Mouse (Mus musculus) intestine, embryonic 16.5 days (tissue): ENCODE results near the gene Zfp462. TPM values are rescaled to one million over a fixed set of nuclear protein-coding genes. Genes with fewer than 3 reads are reported as not detected.

Experiments used
- ATAC-seq: fragments of 200-750 bp; cut with Nextera tagmentation; 2 replicates; pipeline ENCODE4 v1.8.0; 2017; ENCODE audit warnings: moderate TSS enrichment, moderate library complexity
- H3K27ac ChIP-seq: fragments of 300-500 bp; sonication (generic); 2 replicates; pipeline ENCODE4 v1.5.1; 2014; ENCODE audit warnings: mild to moderate bottlenecking, low read length
- H3K27me3 ChIP-seq: fragments of 300-500 bp; sonication (generic); replicated peaks from 2 replicates; pipeline ENCODE4 v1.6.1; 2014; ENCODE audit warnings: low read length, control low read depth, mixed read lengths; ENCODE audit not compliant: control insufficient read depth, insufficient read depth
- H3K36me3 ChIP-seq: fragments of 300-500 bp; sonication (generic); 2 replicates; pipeline ENCODE4 v1.6.1; 2014; ENCODE audit warnings: low read length, control low read depth; ENCODE audit not compliant: control insufficient read depth, insufficient read depth
- H3K4me1 ChIP-seq: fragments of 300-500 bp; sonication (generic); 2 replicates; pipeline ENCODE4 v1.6.1; 2014; ENCODE audit warnings: low read length, control low read depth, mixed read lengths; ENCODE audit not compliant: control insufficient read depth, insufficient read depth
- H3K4me2 ChIP-seq: fragments of 300-500 bp; sonication (generic); 2 replicates; pipeline ENCODE4 v1.6.1; 2014; ENCODE audit warnings: low read depth, low read length, control low read depth
- H3K4me3 ChIP-seq: fragments of 300-500 bp; sonication (generic); 2 replicates; pipeline ENCODE4 v1.5.1; 2014; ENCODE audit warnings: mild to moderate bottlenecking, low read length
- H3K9ac ChIP-seq: fragments of 300-500 bp; sonication (generic); 2 replicates; pipeline ENCODE4 v1.6.1; 2014; ENCODE audit warnings: low read depth, low read length
- H3K9me3 ChIP-seq: fragments of 300-500 bp; sonication (generic); 2 replicates; pipeline ENCODE4 v1.6.1; 2016; ENCODE audit warnings: low read length, control low read depth; ENCODE audit not compliant: control insufficient read depth
- WGBS: fragments of 180-500 bp; shearing (Covaris S2); extraction: QIAGEN DNeasy Blood & Tissue Kit; methylation state at CpG from one replicate; pipeline ENCODE4 v1.1.7; 2014; 5-methylcytosine and 5-hydroxymethylcytosine counted together
- polyA plus RNA-seq: library from polyadenylated mRNA; unstranded; fragments of >200 nt; fragmentation: Nextera tagmentation; extraction: Ambion mirVana; gene quantifications from 2 replicates; pipeline ENCODE4 v1.2.1, GENCODE M21; 2015

Gene Zfp462
- polyA plus RNA-seq, 1 experiment from 2014 or later = 2.2 TPM

DNA sequence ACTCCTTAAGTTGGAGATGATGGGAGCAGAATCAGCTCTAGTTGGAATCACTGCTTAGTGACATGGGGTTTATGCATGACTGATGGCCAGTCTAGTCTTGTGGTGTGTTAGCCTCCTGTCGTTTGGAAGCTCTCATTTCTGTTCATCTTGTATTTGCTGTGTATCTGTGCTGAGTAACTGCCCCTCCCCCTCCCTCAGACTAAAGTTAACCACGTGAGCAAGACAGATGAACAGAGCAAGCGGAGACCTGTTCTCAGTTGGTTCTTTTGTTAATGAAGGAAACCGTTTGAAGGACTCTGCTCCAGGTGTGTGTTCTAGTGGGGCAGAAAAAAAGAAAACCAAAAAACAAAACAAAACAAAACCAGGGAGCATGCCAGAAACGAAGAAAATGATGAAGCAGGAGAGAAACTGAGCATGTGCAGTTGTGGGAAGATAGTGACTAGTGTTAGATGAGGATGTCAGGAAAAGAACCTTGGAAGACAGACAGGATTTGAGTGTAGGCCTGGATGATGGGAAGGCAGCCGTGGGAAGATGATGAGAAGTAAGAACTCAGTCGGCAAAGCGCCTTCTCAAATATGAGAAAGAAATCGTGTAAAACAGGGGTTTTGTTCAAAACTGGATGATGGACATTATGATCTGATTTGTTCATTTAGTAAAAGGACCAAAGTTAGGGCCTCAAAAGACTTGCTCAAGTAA lies 53.4 kb downstream of the Zfp462 start:
- peaks cover 5% of the 10 kb centered on the region; the same call in 1 of the 2 replicates for H3K4me1 ChIP-seq
- H3K27ac ChIP-seq = no peak overlapping the region
- no peak overlapping the region for H3K9ac ChIP-seq
- no peak overlapping the region for H3K4me3 ChIP-seq
- 80% methylated on average over 9 of the region's 9 CpGs for WGBS
- no peak for ATAC-seq
- H3K36me3 ChIP-seq = no peaks in the 10 kb centered on the region
- no peak overlapping the region for H3K4me2 ChIP-seq
- H3K9me3 ChIP-seq = no peaks in the 10 kb centered on the region
- H3K27me3 ChIP-seq = no peaks in the 10 kb centered on the region

DNA sequence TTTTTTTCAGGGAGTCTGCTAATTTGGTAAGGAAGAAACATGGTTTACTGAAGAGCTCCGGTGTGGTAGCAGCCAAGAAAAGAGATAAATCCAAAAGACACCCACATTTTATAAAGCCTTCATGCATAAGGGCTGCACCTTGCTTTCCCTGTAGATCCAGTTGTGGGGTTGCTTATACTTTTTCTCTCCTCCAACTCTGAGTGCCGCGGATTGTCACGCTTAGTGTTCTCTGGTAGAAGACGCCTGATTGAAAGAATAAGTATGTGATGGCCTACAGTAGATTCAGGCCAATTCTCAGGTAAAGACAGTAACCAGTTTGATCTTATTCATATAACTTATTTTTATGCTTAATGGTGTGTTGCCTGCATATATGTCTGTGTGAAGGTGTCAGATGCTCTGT lies 54.7 kb downstream of the Zfp462 start:
- 97% methylated on average over 5 of the region's 5 CpGs for WGBS
- H3K36me3 ChIP-seq = no peaks in the 10 kb centered on the region

DNA sequence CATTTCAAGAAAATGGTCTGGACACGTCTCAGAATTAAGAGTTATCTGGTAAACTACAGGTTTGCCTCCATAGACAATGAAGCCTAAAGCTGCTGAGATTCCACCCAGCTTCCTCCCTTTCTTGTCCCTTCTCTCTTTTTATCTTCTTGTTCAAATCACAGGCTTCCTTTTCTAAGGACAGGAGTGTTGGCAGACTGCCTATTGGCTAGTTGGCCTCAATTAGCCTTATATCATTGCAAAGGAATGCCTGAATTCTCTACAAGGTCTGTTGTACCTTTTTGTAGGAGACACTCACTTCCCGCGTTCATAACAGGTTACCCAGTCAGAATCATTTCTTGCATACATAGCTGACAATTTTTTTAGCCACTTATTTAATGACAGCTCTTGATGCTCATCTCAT lies 56.5 kb downstream of the Zfp462 start:
- no peak overlapping the region for H3K4me2 ChIP-seq
- no peak overlapping the region for H3K9ac ChIP-seq
- no peaks in the 10 kb centered on the region for H3K27me3 ChIP-seq
- H3K9me3 ChIP-seq = no peaks in the 10 kb centered on the region
- H3K4me1 ChIP-seq = peaks cover 22% of the 10 kb centered on the region
- H3K4me3 ChIP-seq = no peak overlapping the region
- no peak overlapping the region for H3K27ac ChIP-seq
- H3K36me3 ChIP-seq = no peaks in the 10 kb centered on the region
- no peak for ATAC-seq
- 70% methylated on average over 3 of the region's 3 CpGs for whole genome bisulfite sequencing

More for the DNA sequence above, 54.7 kb downstream of the Zfp462 start:
- Histone ChIP-seq H3K27ac (no peak overlapping the region), H3K4me1 (peaks cover 11% of the 10 kb centered on the region; the same call in 1 of the 2 replicates), H3K27me3 (no peaks in the 10 kb centered on the region), H3K9ac (no peak overlapping the region), H3K4me3 (no peak overlapping the region), H3K4me2 (no peak overlapping the region), H3K9me3 (no peaks in the 10 kb centered on the region)
- no peak for ATAC-seq

DNA sequence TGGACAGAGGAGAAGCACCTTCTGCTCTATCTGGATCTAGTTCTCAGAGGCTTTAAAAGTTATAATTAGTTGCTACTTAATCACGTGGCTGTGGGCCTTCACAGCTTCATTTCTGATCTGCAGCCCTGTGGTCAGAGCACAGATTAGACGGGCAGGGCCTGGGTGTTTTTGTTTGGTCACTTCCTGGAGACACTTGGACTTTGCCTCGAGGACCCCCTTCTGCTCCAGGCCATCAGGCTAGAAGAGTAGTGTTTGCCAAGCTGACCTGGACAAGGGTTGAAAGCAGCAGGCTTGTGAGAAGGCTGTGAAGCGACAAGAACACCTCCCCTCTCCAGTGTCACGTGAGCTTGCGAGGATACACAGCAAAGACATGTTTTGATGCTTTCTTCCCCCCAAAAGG lies 58.3 kb downstream of the Zfp462 start:
- peak; percentile 17; the same call in 1 of the 2 replicates for ATAC-seq
- no peak overlapping the region for H3K4me2 ChIP-seq
- WGBS = 52% methylated on average over 6 of the region's 6 CpGs

DNA sequence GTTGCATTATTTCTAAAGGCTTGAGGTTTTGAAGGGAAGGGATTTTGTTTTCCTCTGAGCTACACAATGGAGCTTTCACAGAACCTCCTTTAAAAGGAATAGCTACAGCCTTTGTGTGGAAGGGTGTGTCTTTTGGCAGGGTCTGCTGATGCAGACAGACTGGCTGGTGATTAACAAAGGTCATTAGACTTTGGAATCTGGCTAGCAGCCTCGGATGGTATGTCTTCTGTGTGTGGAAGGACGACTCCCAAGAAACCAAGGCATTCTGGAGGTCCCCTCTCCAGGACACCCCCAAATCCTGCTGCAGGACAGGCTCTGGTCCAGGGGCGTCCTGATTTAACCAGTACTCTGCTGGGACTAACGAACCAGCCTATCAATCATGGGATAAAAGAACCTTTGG lies 60.2 kb downstream of the Zfp462 start:
- peak overlapping the region; percentile 55 for H3K9ac ChIP-seq
- no peaks in the 10 kb centered on the region for H3K9me3 ChIP-seq
- peak overlapping the region; percentile 23; the same call in 1 of the 2 replicates for H3K4me3 ChIP-seq
- peak; percentile 91 for ATAC-seq
- H3K4me1 ChIP-seq = peaks cover 22% of the 10 kb centered on the region
- peaks cover 18% of the 10 kb centered on the region for H3K36me3 ChIP-seq
- WGBS = 10% methylated on average over 4 of the region's 4 CpGs
- H3K4me2 ChIP-seq = peak overlapping the region; percentile 55
- H3K27ac ChIP-seq = peak overlapping the region; percentile 94
- no peaks in the 10 kb centered on the region for H3K27me3 ChIP-seq

More for the DNA sequence above, 58.3 kb downstream of the Zfp462 start:
- H3K9me3 ChIP-seq = no peaks in the 10 kb centered on the region
- H3K36me3 ChIP-seq = peaks cover under 1% of the 10 kb centered on the region
- no peaks in the 10 kb centered on the region for H3K27me3 ChIP-seq
- H3K9ac ChIP-seq = no peak overlapping the region
- H3K27ac ChIP-seq = peak overlapping the region; percentile 14; the same call in 1 of the 2 replicates
- H3K4me1 ChIP-seq = peaks cover 22% of the 10 kb centered on the region
- H3K4me3 ChIP-seq = no peak overlapping the region

DNA sequence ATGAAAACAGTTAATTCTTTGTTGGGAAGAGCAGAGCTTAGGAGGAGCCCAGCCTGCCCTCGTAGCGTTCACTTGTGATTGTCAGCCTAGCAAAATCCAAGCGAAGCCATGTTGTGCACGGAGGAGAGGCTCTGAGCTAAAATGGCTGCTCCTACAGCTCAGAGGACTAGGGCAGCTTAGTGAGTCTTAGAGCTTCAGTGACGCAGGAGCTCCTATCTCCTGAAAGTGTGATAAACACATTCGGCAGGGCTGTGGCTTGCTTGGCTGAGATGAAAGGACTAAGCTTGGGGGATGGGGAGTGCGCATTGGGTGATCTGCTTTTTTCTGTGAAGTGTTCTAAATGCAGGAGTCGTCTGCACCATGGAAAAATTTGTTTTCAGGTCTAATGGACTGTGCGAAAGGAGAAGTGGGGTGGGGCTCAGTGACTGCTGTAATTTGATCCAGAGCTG lies 60.7 kb downstream of the Zfp462 start:
- Histone ChIP-seq H3K9me3 (no peaks in the 10 kb centered on the region), H3K4me2 (peak overlapping the region; percentile 55), H3K36me3 (peaks cover 20% of the 10 kb centered on the region), H3K4me1 (peaks cover 22% of the 10 kb centered on the region), H3K4me3 (peak overlapping the region; percentile 23), H3K27me3 (no peaks in the 10 kb centered on the region), H3K9ac (peak overlapping the region; percentile 55), H3K27ac (peak overlapping the region; percentile 94)
- 16% methylated on average over 9 of the region's 9 CpGs for WGBS
- ATAC-seq = peak; percentile 87

DNA sequence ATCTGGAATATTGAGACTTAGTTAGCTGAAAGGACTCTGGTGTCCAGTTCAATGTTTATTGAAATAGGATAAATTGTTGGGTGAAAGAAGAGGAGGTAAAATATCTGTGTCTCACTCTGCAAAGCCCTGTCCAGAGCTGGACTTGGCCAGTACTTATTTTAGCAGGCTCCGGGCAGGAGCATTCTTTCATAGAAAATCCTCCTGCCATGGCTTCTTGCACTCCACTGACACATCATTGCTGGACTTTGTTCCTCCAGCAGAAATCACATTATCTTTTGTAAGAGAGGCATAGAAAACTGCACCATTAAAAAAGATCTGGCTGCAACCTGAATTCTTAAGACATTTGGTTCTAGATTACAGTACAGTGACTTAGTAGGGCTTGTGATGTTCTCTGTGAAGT lies 61.2 kb downstream of the Zfp462 start:
- Histone ChIP-seq H3K9ac (no peak overlapping the region; the same call in 1 of the 2 replicates), H3K4me3 (no peak overlapping the region), H3K4me1 (peaks cover 17% of the 10 kb centered on the region), H3K36me3 (peaks cover 20% of the 10 kb centered on the region), H3K27me3 (no peaks in the 10 kb centered on the region), H3K9me3 (no peaks in the 10 kb centered on the region), H3K4me2 (peak overlapping the region; percentile 55; the same call in 1 of the 2 replicates), H3K27ac (peak overlapping the region; percentile 94)
- ATAC-seq = peak; percentile 18
- WGBS = 41% methylated on average over 1 of the region's 1 CpGs

DNA sequence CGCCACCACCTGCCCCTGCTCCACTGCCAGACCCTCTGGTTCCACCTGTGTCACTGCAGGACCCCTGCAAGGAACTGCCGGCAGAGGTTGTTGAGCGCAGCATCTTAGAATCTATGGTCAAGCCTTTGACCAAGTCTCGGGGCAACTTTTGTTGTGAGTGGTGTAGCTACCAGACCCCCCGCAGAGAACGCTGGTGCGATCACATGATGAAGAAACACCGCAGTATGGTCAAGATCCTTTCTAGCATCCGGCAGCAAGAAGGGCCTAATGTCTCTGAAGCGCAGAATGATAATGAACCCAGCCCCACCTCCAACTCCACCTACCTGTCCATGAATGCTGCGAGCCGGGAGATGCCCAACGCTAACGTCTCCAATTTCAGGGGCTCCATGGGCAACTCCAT lies 63.8 kb downstream of the Zfp462 start:
- WGBS = 96% methylated on average over 14 of the region's 14 CpGs
- Histone ChIP-seq H3K9ac (no peak overlapping the region), H3K27ac (no peak overlapping the region), H3K4me1 (peaks cover 19% of the 10 kb centered on the region), H3K4me3 (no peak overlapping the region), H3K4me2 (no peak overlapping the region), H3K27me3 (no peaks in the 10 kb centered on the region), H3K9me3 (no peaks in the 10 kb centered on the region), H3K36me3 (peaks cover 31% of the 10 kb centered on the region)
- no peak for ATAC-seq

DNA sequence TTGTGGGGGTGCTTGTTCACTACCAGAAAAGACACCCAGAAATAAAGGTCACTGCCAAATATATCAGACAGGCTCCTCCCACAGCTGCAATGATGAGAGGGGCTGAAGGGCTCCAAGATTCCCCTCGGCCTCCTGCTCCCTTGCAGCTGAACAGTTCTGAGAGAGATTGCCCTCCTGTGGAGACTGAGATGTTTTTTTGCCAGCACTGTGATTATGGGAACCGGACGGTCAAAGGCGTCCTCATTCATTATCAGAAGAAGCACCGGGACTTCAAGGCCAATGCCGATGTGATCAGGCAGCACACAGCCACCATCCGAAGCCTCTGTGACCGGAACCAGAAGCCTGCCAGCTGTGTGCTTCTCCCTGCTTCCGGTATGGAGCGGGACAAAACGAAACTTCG lies 66.5 kb downstream of the Zfp462 start:
- H3K9me3 ChIP-seq = no peaks in the 10 kb centered on the region
- H3K4me2 ChIP-seq = no peak overlapping the region
- no peak overlapping the region for H3K4me3 ChIP-seq
- H3K36me3 ChIP-seq = peaks cover 31% of the 10 kb centered on the region
- 0 out of 2 replicates have a peak, but pooled peaks cover 5% of the 10 kb centered on the region for H3K4me1 ChIP-seq
- no peak overlapping the region for H3K27ac ChIP-seq
- H3K9ac ChIP-seq = no peak overlapping the region
- H3K27me3 ChIP-seq = no peaks in the 10 kb centered on the region
- 85% methylated on average over 12 of the region's 12 CpGs for WGBS
- no peak for ATAC-seq
